Mouse (Mus musculus) G1E-ER4 (cell line): ENCODE results near the gene Plekho1. TPM values are rescaled to one million over a fixed set of nuclear protein-coding genes. Genes with fewer than 3 reads are reported as not detected.

Source experiments
- GATA1 ChIP-seq: IDR thresholded peaks from one replicate; pipeline ENCODE4 v1.8.0; 2012; ENCODE audit warnings: low read length, inconsistent platforms
- polyA plus RNA-seq: library from polyadenylated mRNA; stranded (reverse); fragments of >175 nt; gene quantifications from 2 replicates; pipeline ENCODE4 v1.2.3, GENCODE M21; 2012

The Plekho1 gene
- polyA plus RNA-seq = 7.2 and 7.7 TPM in 2 replicates

DNA sequence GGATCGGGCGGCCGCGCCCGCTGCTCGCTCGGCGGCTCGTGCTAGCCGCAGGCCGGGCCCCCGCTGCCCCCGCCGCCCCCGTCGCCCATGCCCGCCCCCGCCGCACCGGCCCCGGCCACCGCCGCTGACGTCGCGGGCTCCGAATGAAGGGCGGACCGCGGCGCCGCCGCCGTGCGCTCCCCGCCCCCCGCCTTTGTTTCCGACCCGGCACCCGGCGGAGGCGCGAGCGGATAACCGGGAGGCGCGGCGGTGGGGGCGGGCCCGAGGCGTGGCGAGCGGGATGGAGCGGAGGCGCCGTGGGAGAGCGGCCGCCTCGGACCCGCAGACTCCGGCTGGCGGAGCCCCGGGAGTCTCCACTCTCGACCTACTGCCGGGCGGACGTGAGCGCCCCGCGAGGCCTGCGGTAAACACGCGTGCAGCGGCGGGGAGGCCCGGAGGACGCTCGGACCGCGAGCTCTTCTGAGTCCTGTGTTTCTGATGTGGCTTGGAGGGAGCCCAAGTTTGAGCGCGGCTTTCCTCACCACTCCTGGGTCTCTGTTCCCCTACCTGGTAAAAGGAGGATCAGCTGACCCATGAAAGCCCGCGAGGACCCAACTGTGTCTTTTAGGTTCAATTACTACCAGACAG lies at the start of gene Plekho1:
TSS of gene Plekho1 (minus strand) at position 200 of the 627 bp plus-strand sequence.
- TF ChIP-seq GATA1 = no peak

GRCm38 (mm10) chr3:96043104-96043503 lies 47.3 kb upstream of the Plekho1 start:
- no peak for TF ChIP-seq GATA1

- no peak for TF ChIP-seq GATA1
Observed at GRCm38 (mm10) chr3:96041079-96041478, 45.3 kb upstream of the Plekho1 start.

DNA sequence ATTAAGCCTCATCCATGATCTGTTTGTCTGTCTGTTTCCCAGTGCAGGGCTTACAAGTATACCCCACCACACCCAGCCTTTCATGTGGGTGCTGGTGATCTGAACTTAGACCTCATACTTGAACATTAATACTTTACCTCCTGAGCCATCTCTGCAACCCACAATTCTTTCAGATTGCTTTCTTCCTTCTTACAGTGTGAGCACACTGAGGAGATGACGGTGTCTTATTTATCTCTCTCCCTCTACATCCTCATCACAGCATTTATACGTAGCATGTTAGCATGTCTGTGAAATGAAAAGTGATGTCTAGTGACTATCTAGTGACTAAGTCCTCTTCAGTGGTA lies 44.8 kb upstream of the Plekho1 start:
- TF ChIP-seq GATA1 = no peak

DNA sequence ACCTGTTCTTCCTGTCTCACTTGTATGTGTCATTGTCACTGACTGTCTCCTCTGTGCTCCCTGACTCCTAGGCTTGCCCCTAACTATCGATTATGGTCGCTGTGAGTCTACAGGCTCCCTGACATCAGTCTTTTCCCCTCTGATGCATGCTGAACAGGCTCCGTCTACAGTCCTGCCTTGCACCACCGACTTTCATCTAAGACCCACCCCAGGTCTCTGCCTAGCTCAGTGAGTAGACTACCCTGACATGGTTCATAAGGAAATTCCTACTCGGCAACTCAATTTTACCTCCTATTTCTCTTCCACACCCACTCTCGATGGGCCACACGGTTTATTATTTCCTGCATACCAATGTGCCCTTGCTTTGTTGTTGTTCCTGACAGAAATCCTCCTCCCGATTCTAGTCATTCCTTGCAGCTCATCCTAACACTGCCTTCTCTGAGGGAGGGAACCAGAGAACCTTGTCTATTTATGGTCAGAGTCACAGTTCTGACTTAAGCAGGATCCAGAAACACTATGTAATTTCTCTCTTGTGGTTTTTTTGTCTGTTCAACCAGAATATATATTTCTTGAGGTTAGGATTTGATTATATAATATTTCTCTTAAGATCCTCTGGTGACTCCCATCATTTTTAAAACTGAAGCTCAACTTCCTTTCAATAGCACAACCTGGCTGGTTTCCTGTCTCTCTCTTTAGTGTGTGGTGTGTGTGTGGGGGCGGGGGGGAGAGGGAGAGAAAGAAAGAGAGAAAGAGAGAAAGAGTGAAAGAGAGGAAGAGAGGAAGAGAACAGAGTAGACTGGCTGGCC lies 44.3 kb upstream of the Plekho1 start:
- no peak for TF ChIP-seq GATA1

DNA sequence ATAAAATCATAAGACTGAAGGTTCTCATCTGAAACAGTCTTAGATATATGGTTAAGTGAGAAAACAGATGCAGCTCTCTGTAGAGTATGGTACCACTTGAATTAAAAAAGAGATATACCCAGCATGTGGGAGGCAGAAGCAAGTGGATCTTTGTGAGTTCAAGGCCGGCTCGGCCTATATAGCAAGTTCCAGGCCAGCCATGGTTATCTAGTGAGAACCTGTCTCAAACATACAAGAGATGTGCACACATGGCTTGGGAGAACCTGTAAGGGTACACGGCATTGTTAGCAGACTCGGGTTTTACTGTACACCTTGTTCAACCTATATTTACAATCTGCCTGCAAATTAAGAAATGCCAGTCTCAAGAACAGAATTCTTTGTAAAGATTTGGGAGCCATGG lies 43.0 kb upstream of the Plekho1 start:
- no peak for TF ChIP-seq GATA1

DNA sequence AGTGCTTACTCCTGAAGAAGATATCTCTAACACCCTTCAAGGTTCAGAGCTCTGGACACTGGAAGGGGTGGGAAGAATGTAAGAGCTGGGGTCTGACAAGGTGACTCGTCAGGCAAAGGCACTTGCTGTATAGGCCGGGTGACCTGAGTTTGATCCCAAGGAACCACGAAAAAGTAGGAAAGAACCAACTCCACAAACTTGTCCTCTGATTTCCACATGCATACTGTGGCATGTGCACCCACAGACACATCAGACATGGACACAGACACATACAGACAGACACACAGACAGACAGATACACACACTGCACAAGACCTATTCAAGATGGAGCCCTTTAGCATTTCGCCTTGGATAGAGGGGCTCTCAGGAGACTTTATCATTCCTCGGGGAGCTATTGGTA lies 42.4 kb upstream of the Plekho1 start:
- no peak for TF ChIP-seq GATA1

DNA sequence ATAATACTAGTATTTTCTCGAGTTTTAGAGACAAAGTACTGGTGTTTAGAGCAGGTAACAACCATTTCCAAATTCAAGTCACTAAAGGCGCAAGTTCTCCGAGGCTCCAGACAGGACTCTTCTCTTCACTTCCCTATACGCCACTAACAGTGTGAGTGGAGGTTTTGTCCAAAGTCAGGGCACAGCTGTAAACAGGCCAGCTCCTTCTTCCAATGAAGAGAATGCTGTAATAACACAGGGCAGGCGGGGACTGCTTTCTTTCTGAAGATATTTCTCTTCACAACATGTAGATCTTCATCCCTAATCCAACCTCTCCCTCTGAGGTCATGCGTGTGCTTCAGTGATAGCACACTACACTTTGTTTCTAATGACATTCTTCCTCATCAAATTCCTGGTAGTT lies 41.0 kb upstream of the Plekho1 start:
- TF ChIP-seq GATA1 = no peak

GRCm38 (mm10) chr3:96033046-96033445 lies 37.2 kb upstream of the Plekho1 start:
- no peak for TF ChIP-seq GATA1

DNA sequence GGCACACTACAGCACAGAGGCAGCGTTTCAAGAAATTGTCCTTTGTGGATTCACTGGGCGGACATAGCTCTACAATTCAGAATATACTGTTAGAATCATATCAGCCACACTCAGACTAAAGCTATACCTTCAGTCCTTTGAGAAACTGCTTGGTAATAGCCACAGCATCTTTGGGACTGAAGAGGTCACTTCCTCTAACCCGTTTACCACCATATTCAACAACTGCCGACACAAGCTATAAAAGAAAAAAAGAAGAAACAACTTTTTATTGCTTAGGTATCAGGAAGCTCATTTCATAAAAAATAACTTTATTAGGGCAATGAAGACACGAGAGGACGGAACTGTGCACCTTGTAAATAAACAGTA lies 36.8 kb upstream of the Plekho1 start:
- no peak for TF ChIP-seq GATA1

DNA sequence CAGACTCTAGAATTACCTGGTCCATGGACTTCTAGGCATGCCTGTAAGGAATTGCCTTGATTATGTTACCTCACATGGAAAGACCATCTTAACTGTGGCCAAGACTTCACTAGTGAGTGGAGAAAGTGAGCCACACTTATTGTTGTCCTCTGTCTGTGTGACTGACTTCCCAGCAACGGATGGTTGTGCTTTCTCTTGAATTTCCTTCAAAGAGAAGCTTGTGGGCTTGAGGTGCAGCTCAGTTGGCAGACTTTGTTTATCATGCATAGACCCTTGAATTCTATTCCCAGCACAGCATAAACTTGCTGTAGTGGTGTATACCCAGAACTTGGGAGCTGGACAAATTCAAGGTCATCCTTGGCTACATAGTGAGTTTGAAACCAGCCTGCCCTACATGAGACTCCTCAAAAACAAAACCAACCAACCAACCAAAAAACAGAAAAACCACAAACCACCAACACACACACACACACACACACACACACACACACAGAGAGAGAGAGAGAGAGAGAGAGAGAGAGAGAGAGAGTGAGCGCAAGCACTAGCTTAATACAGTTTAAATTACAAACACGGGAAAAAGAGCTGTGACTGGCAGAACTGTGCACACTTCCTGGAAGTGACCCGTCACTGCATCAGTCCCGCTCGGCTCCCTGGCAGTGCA lies 36.3 kb upstream of the Plekho1 start:
- TF ChIP-seq GATA1 = no peak

DNA sequence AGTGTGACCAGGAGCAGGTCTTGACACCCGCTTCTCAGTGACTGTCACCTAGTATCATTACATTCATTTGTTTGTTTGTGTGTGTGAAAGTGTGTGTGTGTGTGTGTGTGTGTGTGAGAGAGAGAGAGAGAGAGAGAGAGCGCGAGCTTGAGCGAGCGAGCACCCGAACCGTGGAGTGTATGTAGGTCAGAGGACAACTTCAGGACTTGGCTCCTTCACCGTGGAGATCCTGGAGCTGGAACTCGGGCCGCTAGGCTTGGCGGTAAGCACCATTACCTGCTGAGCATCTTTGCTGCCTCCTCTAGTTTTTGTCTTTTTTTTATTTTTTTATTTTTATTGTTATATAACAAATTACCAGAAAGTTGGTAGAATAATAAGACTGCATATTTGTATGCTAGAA lies 34.0 kb upstream of the Plekho1 start:
- TF ChIP-seq GATA1 = no peak

GRCm38 (mm10) chr3:96029336-96029735 lies 33.5 kb upstream of the Plekho1 start:
- TF ChIP-seq GATA1 = no peak

GRCm38 (mm10) chr3:96027875-96028274 lies 32.1 kb upstream of the Plekho1 start:
- no peak for TF ChIP-seq GATA1

- no peak for TF ChIP-seq GATA1
Observed at GRCm38 (mm10) chr3:96027145-96027544, 31.3 kb upstream of the Plekho1 start.

DNA sequence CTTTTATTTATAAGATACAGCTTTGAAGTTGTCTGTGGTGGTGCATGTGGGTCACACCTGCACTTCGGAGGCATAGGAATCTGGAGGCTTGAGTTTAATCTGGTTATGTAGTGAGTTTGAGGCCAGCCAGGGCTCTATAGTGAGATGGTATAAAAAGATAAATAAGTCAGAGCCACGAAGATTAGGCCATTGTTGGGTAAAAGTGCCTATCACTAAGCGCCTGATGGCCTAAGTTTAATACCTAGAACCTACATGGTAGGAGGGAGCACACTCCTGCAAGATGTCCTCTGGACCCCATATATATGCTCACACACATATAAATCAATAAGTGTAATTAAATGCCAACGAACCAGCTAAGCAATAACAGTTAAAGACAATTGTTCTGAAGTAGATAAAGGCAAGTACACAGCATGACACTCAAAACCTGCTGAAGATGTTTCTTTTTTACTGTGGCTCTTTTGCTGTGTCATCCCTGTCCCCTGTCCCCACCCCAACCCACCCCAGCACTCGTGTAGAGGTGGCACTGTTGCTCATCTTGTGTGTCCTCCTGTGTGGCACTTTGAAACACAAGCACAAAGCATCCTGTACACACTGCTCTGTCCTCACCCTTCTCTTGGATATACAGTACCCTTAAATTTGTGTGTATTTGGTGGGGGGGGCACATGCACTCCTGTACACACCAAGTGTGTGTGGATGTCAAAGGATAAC lies 25.8 kb upstream of the Plekho1 start:
- TF ChIP-seq GATA1 = no peak
